Mouse (Mus musculus): ENCODE results near the gene Tmem233.

DNA sequence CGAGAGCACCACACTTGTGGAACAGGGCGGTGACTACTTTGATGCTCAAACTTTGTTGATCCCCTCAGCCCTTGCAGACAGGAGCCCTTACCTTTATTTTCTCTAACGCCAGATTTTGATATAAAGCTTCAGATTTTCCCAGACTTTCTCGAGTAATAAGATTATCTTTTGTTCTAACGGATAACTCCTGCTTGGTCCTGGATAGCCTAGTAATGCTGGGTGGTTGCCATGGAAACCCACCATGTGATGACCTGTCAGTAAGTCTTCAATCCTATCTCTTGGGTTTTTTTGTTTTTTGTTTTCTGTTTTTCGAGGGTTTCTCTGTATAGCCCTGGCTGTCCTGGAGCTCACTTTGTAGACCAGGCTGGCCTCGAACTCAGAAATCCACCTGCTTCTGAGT lies 40.8 kb downstream of the Tmem233 start:
- no peak for TF ChIP-seq CTCF (IDR thresholded peaks at IDR 0.05; ENCODE audit: insufficient read depth, low read depth, low read length)
- no peak for TF ChIP-seq POLR2A (IDR thresholded peaks at IDR 0.05; ENCODE audit: insufficient read depth, low read depth, low read length)

Measured in olfactory bulb, adult 2 months (tissue).